Mouse (Mus musculus) stomach, postnatal 0 days (tissue): ENCODE results near the gene Fam50a. TPM values are rescaled to one million over a fixed set of nuclear protein-coding genes. Genes with fewer than 3 reads are reported as not detected.

Experiments
- ATAC-seq: fragments of 200-750 bp; cut with Nextera tagmentation; 2 replicates; pipeline ENCODE4 v1.8.0; 2017; ENCODE audit not compliant: low FRiP score, low TSS enrichment
- DNase-seq: peaks from one replicate; pipeline ENCODE4 v3.0.0-alpha.2; 2016; ENCODE audit warnings: low spot score
- H3K27ac ChIP-seq: fragments of 300-500 bp; sonication (generic); replicated peaks from 2 replicates; pipeline ENCODE4 v1.5.1; 2014; ENCODE audit warnings: mild to moderate bottlenecking, control low read depth
- H3K27me3 ChIP-seq: fragments of 300-500 bp; sonication (generic); 2 replicates; pipeline ENCODE4 v1.6.1; 2014; ENCODE audit warnings: low read length; ENCODE audit not compliant: control insufficient read depth, insufficient read depth
- H3K36me3 ChIP-seq: fragments of 300-500 bp; sonication (generic); 2 replicates; pipeline ENCODE4 v1.6.1; 2014; ENCODE audit warnings: low read length, mixed read lengths; ENCODE audit not compliant: control insufficient read depth, insufficient read depth
- H3K4me1 ChIP-seq: fragments of 300-500 bp; sonication (generic); replicated peaks from 2 replicates; pipeline ENCODE4 v1.6.1; 2014; ENCODE audit warnings: antibody characterized with exemption; ENCODE audit not compliant: control insufficient read depth, insufficient read depth
- H3K4me2 ChIP-seq: fragments of 300-500 bp; sonication (generic); replicated peaks from 2 replicates; pipeline ENCODE4 v1.6.1; 2014; ENCODE audit warnings: low read depth, mild to moderate bottlenecking, control low read depth, moderate library complexity
- H3K4me3 ChIP-seq: fragments of 300-500 bp; sonication (generic); 2 replicates; pipeline ENCODE4 v1.5.1; 2014; ENCODE audit warnings: low read depth, low read length, control low read depth
- H3K9ac ChIP-seq: fragments of 300-500 bp; sonication (generic); 2 replicates; pipeline ENCODE4 v1.6.1; 2014; ENCODE audit warnings: mild to moderate bottlenecking, low read length, control low read depth, mixed read lengths
- H3K9me3 ChIP-seq: fragments of 300-500 bp; sonication (generic); 2 replicates; pipeline ENCODE4 v1.6.1; 2016; ENCODE audit warnings: low read length; ENCODE audit not compliant: control insufficient read depth
- CTCF ChIP-seq: IDR thresholded peaks from 2 replicates; pipeline ENCODE4 v1.5.1; 2016; ENCODE audit warnings: antibody characterized with exemption, low read depth, mild to moderate bottlenecking, moderate library complexity
- EP300 ChIP-seq: optimal IDR thresholded peaks from 2 replicates; pipeline ENCODE3; 2016; ENCODE audit warnings: antibody characterized with exemption
- WGBS: fragments of 180-500 bp; shearing (Covaris S2); extraction: QIAGEN DNeasy Blood & Tissue Kit; methylation state at CpG from one replicate; pipeline ENCODE4 v1.1.7; 2014; 5-methylcytosine and 5-hydroxymethylcytosine counted together
- microRNA-seq: library from miRNA; unstranded; fragments of <30 nt; microRNA quantifications from one replicate; pipeline ENCODE4, GENCODE M21; 2016
- polyA plus RNA-seq: library from polyadenylated mRNA; unstranded; fragments of >200 nt; fragmentation: Nextera tagmentation; extraction: Ambion mirVana; gene quantifications from 2 replicates; pipeline ENCODE4 v1.2.1, GENCODE M21; 2015

Fam50a gene
- polyA plus RNA-seq, 1 experiment from 2014 or later = 37.8 TPM

- Histone ChIP-seq H3K9ac (no peak overlapping the region), H3K36me3 (no peaks in the 10 kb centered on the region), H3K4me3 (no peak overlapping the region), H3K27me3 (no peaks in the 10 kb centered on the region), H3K27ac (no peak overlapping the region), H3K9me3 (no peaks in the 10 kb centered on the region), H3K4me2 (no peak overlapping the region), H3K4me1 (no peaks in the 10 kb centered on the region)
- no peak for ATAC-seq
- TF ChIP-seq EP300 = no peak
- no peak for TF ChIP-seq CTCF
- DNase-seq = peak; percentile 34
- 31% methylated on average over 11 of the region's 11 CpGs for whole genome bisulfite sequencing
Observed at GRCm38 (mm10) chrX:74359171-74359570, 46.3 kb downstream of the Fam50a start.

GRCm38 (mm10) chrX:74367512-74367911 lies 54.7 kb downstream of the Fam50a start:
- Histone ChIP-seq H3K4me2 (peak overlapping the region; percentile 61), H3K36me3 (no peaks in the 10 kb centered on the region), H3K27me3 (no peaks in the 10 kb centered on the region), H3K9ac (peak overlapping the region; percentile 75), H3K4me3 (peak overlapping the region; percentile 57), H3K9me3 (no peaks in the 10 kb centered on the region), H3K4me1 (no peaks in the 10 kb centered on the region), H3K27ac (no peak overlapping the region)
- ATAC-seq (no peak), DNase-seq (no peak)
- 49% methylated on average over 10 of the region's 10 CpGs for WGBS
- TF ChIP-seq EP300 (no peak), CTCF (no peak)

- H3K4me2 ChIP-seq = peak overlapping the region; percentile 61
- no peaks in the 10 kb centered on the region for H3K9me3 ChIP-seq
- 13% methylated on average over 39 of the region's 49 CpGs for WGBS
- TF ChIP-seq EP300 (no peak), CTCF (peak; percentile 46; the same call in 1 of the 2 replicates)
- H3K4me1 ChIP-seq = no peaks in the 10 kb centered on the region
- peak overlapping the region; percentile 57 for H3K4me3 ChIP-seq
- ATAC-seq (peak; percentile 86), DNase-seq (peak; percentile 83)
- H3K36me3 ChIP-seq = no peaks in the 10 kb centered on the region
- no peaks in the 10 kb centered on the region for H3K27me3 ChIP-seq
- H3K9ac ChIP-seq = peak overlapping the region; percentile 75
- peak overlapping the region; percentile 81 for H3K27ac ChIP-seq
Observed at GRCm38 (mm10) chrX:74368209-74368909, 55.5 kb downstream of the Fam50a start.

Small RNAs within 50 kb of the gene (microRNA-seq; reads per million reads assigned to microRNA genes)
- gene Mir7091 (not detected), gene Mir7092 (not detected)

Other genes starting within 250 kb of the Fam50a start
- gene Opn1mw, start 185.6 kb upstream of the Fam50a start, polyA plus RNA-seq = not detected in 2 replicates
- gene Mecp2, start 177.7 kb upstream of the Fam50a start, polyA plus RNA-seq = 6.8 and 6.9 TPM in 2 replicates
- gene Tex28, start 145.2 kb upstream of the Fam50a start, polyA plus RNA-seq = not detected in 2 replicates
- gene Tktl1, start 135.8 kb upstream of the Fam50a start, polyA plus RNA-seq = 0.08 and 0.13 TPM in 2 replicates
- 256 and 289 TPM in 2 replicates for gene Flna, start 63.2 kb upstream of the Fam50a start, polyA plus RNA-seq
- 20.9 TPM in 2 replicates for gene Emd, start 58.3 kb upstream of the Fam50a start, polyA plus RNA-seq
- 762 and 787 TPM in 2 replicates for gene Rpl10, start 42.2 kb upstream of the Fam50a start, polyA plus RNA-seq
- 59.5 and 71.1 TPM in 2 replicates for gene Taz, start 31.1 kb upstream of the Fam50a start, polyA plus RNA-seq
- 15.6 and 15.8 TPM in 2 replicates for gene Dnase1l1, start 30.7 kb upstream of the Fam50a start, polyA plus RNA-seq
- gene Atp6ap1, start 15.9 kb upstream of the Fam50a start, polyA plus RNA-seq = 106 and 107 TPM in 2 replicates
- 75.8 and 79.3 TPM in 2 replicates for gene Gdi1, start 8.0 kb upstream of the Fam50a start, polyA plus RNA-seq
- 2.9 and 3.2 TPM in 2 replicates for gene Plxna3, start 16.0 kb downstream of the Fam50a start, polyA plus RNA-seq
- 88.1 and 90.9 TPM in 2 replicates for gene Lage3, start 40.6 kb downstream of the Fam50a start, polyA plus RNA-seq
- gene Ubl4a, start 60.2 kb downstream of the Fam50a start, polyA plus RNA-seq = 55.6 and 63.5 TPM in 2 replicates
- 20.0 and 20.6 TPM in 2 replicates for gene Slc10a3, start 60.3 kb downstream of the Fam50a start, polyA plus RNA-seq
- 25.0 and 26.0 TPM in 2 replicates for gene Fam3a, start 80.2 kb downstream of the Fam50a start, polyA plus RNA-seq
- 15.8 and 16.7 TPM in 2 replicates for gene Ikbkg, start 80.3 kb downstream of the Fam50a start, polyA plus RNA-seq
- 83.7 and 90.3 TPM in 2 replicates for gene G6pdx, start 116.2 kb downstream of the Fam50a start, polyA plus RNA-seq
- 0.25 TPM in 1 of 2 replicates, not detected in the other for gene Gm6880, start 168.4 kb downstream of the Fam50a start, polyA plus RNA-seq